Mouse (Mus musculus): ENCODE results near the gene Olfr16.

Olfr16 gene

DNA sequence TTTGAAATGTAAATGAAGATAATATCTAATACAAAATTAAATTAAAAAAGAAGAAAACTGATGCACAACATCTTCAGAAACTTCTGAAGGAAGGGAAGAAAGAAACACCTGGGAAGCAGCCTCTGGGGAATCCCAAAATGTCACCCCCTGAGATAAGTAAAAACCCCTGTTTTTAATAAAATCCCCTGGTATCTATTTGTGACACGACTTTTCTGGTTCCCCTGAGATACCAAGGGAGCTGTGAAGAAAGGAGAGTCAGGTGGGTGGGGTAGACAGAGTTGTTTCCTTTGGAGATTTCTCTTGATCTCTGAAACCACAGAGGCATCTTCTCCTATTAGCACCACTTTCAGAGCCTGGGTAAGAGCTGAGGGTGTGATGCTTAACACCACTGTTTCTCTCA is at the start of gene Olfr16:
Gene Olfr16, plus strand, starts transcription at position 250 of the 400 bp plus-strand sequence.
- DNase-seq (ENCODE audit: low spot score in 2 of 2), result no peak

DNA sequence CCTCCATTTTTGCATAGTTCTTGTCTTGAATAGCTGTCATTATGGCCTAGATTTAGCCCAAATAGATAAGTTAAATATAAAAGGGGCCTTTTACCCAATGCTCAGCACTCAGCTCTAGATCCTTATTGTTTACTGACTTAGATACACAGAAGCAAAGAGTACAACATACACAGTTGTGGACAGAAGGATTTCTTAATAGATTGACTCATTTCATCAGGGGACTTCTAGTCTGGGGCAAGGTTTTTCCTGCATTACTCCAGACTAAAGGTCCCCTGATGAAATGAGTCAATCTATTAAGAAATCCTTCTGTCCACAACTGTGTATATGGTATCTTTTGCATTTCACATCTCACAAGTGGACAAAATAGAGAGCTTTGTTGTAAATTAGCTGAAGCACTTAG is 46.9 kb upstream of the Olfr16 start:
- DNase-seq (ENCODE audit: low spot score in 2 of 2), result no peak

DNA sequence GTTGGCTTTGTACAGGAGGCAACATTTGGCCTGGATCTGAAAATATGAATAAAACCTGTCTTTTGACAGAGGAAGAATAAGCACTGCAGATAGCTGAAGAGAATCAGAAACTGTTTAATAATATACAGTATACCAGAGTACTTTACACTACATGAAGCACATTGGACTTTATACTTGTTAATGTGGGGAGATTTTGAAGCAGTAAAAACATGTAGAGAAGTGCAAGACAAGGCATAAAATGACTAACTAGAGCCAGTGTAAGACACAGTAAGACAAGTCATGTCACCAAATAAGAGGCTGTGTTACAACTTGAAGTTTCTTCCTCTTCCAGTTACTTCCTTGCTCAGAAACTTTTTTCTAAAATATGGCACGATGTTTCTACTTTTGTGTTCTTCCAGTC is 33.1 kb upstream of the Olfr16 start:
- DNase-seq (ENCODE audit: low spot score in 2 of 2), result no peak

DNA sequence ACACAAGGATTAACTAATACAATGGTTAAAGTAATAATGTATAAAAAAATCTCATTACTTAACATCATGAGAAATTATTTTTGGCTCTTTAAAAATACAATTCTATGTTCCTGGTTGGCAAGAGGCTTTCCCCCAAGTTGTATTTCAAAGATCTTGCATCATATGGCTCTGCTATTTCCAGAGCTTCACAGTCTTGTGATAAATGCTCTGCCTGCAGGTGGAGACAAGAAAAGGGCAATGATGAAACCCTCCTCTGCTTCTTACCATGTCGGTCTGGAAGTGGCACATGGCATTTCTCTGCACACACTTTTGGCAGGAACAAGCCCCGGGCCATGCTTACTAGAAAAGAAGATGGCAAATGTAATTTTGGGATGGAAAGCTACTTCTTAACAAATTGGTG is 31.8 kb upstream of the Olfr16 start:
- DNase-seq (ENCODE audit: low spot score in 2 of 2), result peak in 1 of 2 experiments; percentile 9

DNA sequence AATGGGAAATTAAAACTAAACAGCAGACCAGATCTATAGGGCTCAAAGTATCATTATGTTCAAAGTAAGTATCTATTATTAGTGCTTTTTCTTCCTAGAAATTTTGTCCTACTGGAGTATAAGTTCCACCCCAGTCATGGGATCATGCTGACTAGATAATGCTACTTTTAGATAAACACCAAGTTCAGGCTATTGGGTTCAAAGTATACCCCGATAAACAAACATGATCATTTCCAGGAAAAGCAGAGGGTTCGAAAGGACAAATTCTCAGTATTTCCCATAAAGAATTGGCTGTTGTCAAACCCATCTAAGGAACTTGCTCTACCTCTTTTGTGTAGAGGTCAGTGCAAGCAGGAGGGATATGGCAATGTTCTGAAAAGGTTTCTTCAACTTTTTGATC is 18.0 kb upstream of the Olfr16 start:
- no peak for DNase-seq (ENCODE audit: low spot score in 2 of 2)

DNA sequence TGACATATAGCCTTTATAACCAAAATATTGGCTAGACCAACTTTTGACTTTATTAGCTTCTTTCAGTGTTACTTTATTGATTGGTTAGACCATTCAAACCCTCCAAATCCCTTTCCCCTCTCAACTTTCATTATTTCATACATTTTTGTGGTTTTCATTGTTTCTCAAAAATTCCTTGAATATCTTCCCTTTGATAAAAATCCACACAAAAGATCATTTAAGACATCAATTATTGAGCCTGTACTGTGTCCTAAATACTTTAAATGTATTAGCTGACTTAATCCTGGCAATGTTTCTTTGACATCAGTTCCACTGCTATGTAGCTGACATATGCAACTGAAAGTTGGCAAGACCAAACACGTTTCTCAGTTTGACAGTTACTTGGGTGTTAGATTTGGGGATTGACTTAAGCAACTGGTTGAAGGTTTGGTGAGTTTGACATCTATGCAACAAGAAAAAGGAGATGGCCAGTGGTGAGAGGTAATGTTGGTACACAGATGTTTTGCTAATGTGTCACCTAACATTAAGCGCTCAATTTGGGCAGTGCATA is 1.0 kb downstream of the Olfr16 start:
- no peak for DNase-seq (ENCODE audit: low spot score in 2 of 2)

DNA sequence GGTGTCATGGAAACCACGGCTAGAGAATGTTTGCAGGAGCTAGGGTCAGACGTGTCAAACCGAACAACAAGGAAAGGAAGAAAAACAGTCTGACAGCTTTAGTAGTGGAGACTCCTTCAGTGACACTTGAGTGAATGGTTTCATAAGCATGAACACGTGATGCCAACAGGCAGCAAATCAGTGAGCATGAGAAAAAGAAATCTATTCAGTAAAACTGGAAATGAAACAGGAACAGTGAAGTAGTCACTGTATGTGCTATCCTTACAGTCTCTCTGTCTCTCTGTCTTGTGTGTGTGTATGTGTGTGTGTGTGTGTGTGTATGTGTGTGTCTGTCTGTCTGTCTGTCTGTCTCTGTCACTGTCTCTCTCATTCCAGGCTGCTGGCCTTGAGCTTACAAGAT is 5.2 kb downstream of the Olfr16 start:
- DNase-seq (ENCODE audit: low spot score in 2 of 2), result no peak

DNA sequence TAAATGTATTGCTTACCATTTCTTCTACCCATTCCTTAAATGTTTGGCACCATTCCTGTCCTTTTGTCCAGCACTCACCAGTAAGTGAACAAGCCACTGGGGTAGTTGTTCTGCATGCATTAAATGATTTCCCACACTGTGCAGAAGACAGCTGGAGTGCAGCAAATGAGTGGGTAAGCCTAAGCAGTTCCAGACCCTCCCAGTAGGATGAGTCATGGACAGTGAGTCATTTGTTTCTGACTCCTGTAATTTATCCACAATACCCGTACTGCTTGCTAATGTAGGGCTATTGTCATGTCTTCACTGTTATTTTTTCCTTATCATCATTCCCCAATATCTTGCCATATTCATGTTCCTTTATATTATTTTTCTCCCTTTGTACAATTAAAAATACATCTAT is 10.2 kb downstream of the Olfr16 start:
- DNase-seq (ENCODE audit: low spot score in 2 of 2), result peak; percentile 7 to 33

DNA sequence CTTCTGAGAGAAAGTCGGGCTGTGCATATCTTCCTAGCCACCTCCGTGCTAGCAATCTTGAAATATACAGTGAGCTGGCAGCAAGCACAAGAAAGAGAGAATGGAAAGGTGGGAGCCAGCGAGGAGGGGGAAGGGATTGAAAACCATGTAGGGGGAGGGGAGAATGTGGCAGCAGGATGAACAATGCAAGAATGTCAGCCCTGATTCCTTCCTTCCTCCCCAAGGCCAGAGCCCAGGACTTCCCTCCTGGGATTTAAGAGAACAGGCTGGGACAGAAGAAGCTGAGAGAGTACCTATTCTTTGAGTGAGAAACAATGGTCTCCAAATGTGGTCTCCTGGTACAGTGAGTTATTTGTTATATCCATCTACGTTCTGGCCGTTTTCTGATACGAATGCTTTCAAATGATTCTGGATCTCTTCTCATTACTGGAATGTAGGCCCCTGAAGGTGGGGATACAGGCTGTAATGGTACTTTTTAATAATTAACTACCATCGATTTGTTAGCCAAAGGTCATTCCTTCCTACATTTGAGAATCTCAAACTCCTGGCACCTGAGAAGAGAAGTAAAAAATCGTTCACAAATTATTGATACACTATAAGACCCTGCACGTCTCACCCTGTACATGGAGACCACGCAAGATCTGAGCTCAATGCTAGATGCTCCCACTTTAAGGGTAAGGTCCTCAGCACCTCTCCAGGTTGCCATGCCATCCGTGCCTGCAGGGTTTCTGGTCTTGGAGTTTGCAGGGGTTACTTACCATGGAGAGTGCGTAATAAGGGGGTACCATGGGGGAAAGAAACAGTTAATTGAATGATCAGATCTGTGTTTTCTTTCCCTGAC is 39.8 kb downstream of the Olfr16 start:
- no peak for DNase-seq (ENCODE audit: low spot score in 2 of 2)

DNA sequence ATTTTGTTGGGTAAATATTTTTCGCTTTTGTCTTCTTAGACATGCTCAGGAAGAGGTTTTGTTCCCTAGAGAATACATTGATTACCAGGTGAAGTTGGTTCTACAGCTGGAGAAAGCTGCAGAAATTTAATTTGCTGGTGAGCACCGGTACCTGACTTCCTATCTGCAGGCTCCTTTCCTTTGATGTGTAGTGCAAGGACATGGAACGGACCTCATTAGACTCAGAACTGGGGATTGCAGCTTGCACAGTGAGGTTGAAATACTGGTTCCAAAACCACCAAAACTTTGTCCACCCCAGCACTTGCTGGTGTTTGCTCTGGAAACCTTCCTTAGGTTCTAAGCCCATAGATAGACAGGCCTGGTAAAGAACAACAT is 40.4 kb downstream of the Olfr16 start:
- no peak for DNase-seq (ENCODE audit: low spot score in 2 of 2)
